Mouse (Mus musculus) common myeloid progenitor, adult 5-6 weeks (primary cell): ENCODE measurements around the gene Hck. TPM values are rescaled to one million over a fixed set of nuclear protein-coding genes. Genes with fewer than 3 reads are reported as not detected.
A peak's percentile ranks its signal among the peaks of the same experiment; 100 is the strongest.

Source experiments
- ATAC-seq: replicated peaks from 2 replicates; pipeline ENCODE4 v1.8.0; 2016; ENCODE audit warnings: low read depth, mild to moderate bottlenecking, moderate TSS enrichment, inconsistent platforms; ENCODE audit not compliant: poor library complexity, severe bottlenecking
- total RNA-seq: library from RNA; stranded (forward); fragments of 200-1000, 187-1606 nt; gene quantifications from 2 replicates; pipeline ENCODE4 v1.2.3, GENCODE M21; 2017

The Hck gene
- total RNA-seq, 1 experiment from 2014 or later: 5.9 TPM

DNA sequence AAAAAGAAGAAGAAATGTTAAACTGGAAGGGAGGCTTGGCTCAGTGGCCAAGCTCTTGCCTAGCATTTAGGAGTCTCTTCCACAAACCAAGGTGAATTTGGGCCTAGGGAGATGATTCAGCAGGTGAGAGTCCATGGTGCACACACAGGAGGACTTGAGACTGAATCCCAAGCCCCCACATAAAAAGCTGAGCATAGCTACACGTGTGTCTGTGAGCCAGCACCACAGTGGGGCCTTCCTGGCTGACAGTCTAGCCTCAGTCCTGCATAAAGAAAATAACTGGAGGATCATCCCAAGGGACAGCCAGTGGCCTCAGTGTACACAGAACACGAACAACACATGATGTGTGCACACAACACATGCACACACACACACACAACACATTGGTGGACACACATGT is 19.0 kb upstream of the Hck start:
- no peak for ATAC-seq

DNA sequence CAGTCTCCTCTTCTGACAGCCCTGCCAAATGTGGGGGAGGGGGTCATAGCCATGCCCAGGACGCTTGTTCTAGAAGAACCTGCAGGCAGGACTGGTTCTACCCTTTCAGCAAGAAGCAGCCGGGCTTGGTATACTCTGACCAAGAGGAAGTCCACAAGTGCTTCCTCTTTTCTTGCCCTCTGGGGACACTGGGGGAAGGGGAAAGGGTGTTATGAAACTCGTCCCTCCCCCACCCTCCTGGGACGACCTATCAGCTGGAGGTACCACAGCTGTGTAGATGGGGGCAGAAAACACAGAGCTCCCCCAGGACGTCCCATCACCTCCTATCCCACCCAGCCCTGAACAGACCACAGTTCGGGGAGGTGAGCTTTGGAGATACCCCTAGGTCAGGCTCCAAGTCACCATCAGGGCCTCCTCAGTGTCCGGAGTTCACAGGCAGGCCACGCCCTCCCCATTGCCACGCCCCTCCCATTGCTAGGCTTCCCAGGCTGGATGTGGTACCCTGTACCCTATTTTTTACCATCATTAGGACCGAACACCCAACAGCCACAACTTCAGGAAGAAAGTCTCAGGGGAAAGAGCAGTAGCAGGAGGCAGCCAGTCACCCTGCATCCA is 17.6 kb upstream of the Hck start:
- peak; percentile 92 for ATAC-seq

DNA sequence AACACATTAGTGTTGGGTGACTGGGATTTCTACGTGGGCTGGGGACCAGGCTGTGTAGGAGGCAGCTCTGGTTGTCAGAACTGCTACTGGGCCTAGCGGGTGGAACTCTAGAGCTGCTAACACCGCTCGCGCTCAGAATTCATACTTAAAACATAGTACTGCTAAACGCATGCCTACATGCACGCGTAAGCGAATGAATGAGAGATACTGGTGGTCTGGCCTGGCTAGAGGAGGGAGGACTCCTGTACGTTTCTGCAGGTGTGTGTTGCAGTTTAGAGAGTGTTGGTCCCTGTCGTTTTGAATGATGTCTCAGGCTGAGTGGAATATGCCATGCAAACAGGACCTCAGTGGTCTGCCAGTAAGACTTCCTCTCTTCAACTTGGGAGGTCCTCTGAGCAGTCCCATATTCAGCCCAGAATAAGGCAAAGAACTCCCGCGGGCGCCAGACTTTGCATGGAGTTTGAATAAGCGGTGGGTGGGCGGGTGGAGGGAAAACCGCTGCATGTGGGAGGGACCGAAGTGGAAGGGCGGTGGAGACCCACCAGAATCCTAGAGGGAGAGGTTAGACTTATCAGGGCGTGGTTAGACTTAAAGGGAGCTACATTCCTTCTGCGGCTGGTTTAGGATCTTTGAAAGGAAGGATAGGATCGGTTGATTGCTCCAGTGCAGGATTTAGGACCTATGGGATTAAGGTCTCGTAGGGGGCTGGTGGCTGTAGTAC is 1.1 kb upstream of the Hck start:
- ATAC-seq: no peak

DNA sequence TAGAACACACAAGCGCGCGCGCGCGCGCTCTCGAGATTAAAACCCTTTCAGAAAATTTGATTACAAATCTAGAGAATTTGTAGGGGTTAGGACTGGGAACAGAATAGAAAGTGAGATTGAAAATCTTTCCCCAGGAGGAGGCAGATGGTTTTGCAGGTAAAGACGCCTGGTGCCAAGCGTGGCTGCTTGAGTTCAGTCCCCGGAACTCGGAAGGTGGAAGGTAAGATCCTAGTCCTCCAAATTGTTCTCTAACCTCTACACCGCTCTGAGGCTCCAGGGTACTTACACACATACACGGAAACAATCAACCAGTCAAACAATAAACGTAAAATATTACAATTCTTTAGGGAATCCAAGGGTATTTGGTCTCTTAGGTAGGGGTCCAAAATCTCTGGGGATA is 466 bp upstream of the Hck start:
- ATAC-seq: no peak

DNA sequence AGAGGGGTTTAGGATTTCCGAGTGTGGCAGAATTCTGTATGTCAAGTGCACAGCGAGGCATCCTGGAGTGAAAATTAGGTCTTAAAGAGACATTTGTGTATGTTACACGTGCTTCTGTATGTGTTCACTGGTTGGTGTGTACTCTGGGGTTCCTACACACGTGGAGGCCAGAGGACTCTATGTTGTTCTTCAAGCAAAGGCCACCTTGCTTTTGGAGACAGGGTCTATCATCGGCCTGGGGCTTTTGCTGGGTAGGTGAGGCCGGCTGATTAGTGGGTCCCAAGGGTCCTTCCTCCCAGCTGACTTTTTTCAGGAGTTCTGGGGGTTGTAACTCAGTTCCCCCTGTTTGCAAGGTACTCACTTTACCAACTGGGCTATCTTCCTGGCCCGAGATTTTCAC is 1.3 kb downstream of the Hck start:
- ATAC-seq: no peak

DNA sequence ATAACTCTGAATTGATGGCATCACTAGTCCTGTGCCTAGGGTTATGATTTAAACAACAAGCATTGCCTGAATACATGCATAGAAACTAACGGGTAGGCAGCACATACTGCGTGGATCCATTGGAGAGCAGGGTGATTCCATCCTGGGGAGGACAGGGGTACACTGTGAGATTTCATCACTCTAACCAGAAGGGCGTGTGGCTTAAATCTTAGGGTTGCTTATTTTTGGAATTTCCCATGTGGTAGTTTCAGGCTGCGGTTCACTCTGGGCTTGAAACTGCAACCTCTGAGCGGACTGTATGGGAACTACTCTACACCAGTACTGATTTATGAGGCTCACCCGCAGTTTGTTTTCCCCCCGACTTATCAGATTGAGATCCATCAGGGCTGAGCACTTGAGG is 3.0 kb downstream of the Hck start:
- ATAC-seq: peak; percentile 34; the same call in 1 of the 2 replicates

DNA sequence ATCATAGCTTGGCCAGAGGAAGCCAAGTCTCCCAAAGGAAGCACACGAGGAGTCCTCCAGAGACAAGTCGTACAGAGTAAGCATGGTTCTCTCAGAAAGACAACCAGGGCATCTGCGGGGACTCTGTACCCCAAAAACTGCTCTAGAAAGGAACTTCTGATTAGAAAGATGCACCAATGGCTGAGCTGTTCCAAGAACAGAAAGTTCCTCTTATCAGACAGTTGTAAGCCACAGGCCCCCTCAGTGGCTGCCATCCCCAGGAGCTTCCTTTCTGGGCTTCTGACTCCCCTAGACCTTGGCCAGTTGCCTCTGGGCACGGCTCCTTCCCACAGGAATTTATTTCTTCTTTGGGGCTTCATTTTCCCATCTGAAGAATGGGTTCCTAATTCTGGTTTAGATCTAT is 7.4 kb downstream of the Hck start:
- ATAC-seq: peak; percentile 61

DNA sequence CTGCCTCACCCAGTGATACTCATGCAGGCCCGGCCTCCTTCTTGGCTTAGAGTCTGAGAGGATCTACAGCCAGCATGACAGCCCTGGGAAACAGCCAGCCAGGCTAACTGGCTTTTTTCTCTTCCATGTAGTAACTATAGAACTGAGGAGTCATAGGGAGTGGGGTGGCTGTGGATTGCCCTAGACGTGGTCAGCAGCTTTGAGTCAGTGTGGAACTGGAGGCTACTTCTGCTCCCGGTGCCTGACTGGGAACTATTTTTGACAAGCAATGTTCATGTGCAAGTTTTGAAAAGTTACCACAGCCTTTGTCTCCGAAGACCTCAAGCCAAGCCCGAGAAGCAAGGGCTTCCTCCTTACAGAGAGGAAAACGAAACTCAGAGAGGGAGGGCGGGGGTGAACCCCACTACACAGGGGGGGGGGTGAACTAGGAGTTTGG is 8.8 kb downstream of the Hck start:
- peak; percentile 72 for ATAC-seq

DNA sequence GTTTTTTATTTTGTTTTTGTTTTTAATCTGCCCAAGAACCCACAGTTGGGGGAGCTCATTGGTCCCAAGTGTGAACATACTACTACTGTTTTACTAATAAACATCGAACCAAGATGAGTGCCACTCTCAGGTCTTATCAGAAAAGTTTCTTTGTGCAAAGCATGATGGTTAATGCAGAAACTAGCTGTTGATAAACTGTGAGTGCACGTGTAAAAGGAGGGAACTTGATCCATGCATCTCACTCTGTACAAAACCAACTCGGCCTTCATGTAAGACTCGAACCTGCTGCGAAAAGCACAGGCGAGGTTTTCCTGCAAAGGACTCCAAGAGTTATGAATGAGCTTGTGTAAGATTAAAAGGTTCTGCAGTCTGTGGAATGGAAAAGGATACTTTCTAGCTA is 11.2 kb downstream of the Hck start:
- no peak for ATAC-seq

DNA sequence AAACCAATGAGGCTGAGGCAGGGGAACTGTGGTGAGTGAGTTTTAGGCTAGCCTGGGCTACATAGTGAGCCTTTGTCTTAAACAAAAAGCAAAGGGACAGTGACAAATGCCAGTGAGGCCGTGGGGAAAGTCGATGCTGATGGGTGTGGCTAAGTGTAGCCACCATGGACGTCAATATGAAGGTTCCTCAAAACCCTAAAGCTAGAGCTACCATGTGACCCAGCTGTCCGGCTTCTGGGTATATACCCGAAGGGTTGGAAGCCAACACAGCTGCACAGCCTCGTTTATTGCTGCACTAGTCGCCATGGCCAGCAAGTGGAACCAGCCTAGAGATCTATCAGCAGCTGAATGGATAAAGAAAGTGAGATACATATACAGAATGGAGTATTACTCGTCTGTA is 11.9 kb downstream of the Hck start:
- no peak for ATAC-seq

DNA sequence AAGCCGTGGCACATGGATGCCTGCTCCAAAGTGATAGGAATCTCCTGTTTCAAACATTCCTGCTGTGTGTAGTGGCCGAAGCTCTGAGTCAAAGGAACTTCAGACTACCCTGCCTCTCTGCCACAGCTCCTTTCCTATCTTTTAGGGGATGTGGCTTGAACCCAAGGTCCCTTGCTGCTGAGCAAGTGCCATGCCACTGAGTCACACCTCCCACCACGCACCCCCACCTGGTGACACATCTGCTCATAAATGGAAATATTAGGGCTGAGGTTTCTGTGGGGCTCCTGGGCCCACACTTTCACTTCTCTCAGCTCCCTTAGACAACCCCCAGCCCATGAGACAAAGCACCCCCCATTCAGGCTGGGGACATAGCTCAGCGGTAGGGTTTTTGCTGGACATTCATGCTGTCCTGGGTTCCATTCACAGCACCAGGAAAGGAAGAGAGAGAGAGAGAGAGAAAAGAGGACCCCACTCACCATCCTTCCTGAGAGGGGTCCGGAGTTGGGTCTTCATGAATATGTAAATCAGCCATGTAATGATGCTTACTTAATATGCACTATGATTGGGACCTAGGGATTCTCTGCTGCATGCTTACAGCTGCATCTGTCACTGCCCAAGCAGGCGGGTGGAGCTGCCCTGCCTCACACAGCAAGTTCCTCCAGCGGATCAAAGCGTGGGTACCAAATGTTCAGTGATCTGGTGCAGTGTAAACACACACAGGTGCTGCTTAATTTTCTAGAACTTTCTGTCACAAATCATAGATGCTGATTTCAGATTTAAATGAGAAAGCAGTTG is 13.8 kb downstream of the Hck start:
- ATAC-seq: no peak

DNA sequence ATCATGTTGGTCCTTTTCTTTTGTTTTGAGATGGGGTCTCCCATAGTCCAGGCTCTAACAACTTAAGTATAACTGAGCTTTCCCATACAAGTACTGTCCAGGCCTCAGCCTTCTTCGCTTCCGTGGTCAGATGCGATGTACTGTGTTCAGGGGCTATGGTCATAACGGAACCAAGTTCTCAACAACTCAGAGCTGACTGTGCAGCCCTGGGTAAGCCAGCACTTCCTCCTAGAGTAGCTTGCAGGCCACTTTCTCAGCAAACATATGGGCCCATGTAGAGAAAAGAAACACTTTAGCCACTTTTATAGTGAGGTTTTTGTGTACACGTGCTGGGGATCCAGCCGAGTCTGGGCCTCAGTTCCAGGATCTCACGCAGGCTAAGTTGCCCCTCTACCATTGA is 14.4 kb downstream of the Hck start:
- ATAC-seq: peak; percentile 40; the same call in 1 of the 2 replicates

DNA sequence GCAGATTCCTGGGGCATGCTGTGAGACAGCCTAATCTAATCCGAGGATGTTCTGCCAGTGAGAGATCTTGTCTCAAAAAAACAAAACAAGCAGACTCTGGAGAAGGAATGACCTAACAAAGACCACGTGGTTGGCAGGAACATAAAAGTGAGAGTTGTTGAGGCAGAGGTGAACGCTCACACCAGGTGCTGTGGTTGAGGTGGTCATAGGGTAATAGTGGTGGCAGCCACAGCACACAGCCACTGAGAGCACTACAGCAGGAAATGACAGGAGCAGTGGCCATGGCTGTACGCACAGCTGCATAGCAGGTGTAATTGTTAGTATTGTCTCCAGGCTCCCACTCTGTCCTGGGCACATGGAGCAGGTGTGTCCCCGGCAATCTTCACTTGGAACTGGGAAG is 17.6 kb downstream of the Hck start:
- ATAC-seq: no peak; the same call in 1 of the 2 replicates

DNA sequence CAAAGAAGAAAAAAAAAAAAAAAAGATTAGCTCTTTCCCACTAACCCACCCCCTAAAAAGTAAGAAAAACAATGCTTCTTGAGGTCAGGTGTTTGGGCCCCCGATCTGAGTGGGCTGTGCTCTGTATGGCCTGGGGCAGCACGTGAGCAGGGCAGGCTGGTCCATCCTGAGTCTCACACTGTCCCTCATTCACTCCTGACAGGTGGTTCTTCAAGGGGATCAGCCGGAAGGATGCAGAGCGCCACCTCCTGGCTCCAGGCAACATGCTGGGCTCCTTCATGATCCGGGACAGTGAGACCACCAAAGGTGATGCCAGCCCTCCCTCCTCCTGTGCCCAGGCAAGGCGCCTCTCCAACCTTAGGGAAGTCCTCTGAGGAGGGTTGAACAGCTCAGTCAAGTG is 22.8 kb downstream of the Hck start:
- peak; percentile 76 for ATAC-seq

DNA sequence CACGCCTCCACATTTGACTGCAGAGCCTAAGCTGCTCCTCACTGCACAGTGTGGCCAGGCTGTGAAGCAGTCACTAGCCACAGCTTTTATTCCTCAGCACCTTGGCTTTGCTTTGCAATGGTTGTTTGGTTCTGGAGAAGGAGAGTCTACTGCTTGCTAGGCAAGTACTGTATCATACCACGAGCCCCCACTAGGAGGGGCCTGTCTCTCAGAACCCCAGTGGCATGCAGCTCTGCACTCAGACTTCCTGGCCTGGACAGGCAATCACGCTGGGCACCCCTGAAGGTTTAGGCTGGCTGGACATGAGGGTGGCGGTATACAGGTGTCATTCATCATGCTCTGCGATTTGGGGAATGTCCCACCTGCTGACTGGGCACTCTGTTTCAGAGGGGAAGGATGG is 26.0 kb downstream of the Hck start:
- ATAC-seq: peak; percentile 81

DNA sequence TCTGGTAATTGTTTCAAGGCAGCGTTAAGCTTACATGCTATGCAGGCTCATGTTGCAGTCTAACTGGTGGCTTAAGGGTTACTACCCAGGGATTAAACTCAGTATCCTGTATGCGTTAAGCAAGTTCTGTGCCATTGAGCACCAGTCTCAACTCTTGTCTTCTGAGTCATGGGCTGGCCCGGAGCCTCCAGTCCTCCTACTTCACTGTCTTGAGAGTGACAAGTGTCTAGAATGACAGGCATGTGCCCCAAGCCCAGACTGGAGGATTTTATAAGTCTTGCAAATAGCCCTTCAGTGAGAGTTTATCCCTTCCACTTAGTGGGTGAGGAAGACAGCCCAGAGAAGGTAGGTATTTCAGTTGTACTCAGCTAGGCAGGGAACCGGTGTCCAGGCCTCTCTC is 27.9 kb downstream of the Hck start:
- no peak for ATAC-seq

DNA sequence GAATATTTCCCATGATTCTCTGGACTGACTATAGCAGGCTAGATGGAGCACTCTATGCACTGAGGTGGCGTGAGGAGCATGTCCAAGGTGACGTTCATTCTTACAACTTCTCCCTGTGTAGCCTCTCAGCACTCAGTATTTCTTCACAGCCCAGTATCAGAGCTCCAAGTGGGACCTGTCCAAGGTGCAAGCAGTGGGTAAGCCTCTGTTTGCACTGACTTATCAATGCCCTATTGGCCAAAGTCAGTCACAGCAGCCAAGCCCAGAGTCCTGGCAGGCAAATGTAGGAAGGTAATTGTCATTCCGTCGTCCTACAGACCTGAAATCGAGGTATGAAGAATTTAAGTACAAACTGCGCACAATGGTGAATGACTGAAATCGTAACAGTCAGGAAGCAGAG is 30.9 kb downstream of the Hck start:
- ATAC-seq: no peak

DNA sequence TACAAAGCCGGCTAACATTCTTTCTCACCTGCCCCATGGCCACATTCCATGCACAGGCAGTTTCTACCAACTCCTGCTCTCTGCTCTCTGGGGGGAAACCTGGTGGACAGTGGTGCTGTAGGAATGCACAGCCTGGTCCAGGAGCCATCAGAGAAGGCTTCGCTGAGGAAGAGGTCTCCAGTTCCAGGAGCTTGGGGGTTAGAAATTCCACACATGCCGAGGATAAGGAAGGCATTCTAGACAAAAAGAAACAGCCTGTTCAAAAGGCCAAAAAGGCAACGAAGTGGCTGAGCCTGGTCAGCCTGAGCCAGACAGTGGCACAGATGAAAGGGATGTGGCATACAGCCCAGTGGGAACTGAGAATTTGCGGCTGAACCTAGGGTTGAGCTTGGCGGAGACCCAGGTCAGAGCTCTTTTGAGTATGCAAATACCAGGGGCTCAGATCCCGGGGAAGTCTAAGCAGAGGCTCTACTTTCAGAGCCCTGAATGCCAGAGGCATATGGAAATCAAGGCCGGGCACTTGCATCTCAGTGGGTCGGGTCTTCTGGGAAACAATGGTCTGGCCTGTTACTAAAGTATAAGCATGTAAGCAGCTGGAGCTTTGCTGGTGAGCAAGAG is 31.8 kb downstream of the Hck start:
- ATAC-seq: peak; percentile 62

DNA sequence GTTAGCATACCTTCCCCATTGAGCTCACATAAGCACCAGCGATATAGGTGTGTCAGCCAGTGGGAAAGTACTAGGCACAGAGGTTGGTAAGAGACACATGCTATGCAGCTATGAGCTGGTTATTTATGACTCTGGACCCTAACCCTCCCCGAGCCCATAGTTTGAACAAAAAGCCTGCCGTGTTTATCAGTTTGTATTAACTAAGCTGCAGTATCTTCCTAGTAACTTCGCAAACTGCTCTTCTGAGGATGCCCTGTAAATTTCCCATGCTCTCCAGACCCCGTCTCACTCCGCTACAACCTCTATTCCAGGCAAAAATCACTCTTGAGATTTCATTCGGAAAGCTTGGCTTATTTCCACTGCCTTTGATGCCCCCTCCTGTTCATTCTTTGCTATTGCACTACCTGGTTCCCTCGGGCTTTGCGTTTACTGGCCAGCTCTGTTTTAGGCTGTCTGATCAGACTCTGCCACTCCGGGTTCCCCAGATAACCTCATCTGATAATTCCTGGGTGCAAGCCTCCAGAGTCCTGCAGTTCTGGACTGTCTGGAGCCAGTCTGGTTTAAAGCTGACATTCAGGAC is 34.4 kb downstream of the Hck start:
- peak; percentile 55 for ATAC-seq

DNA sequence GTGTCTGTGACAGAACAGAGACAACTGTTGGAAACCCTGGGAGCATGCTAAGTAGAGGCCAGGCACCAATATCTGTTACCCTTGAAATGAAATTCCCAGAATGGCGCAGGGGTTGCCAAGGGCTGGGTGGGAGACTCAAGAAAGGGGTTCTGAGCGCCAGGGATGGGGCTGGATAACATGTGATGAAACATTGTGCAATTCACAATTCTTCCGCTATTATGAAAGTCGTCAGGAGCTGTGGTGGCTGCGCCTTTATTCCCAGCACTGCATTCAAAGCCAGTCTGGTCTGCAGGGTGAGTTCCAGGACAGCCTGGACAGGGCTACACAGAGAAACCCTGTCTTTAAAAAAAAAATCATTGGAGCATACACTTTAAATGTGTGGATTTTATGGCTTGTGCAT is 37.1 kb downstream of the Hck start:
- no peak for ATAC-seq
